Mouse (Mus musculus): ENCODE measurements around the gene Dmrtc1c2. TPM values are rescaled to one million over a fixed set of nuclear protein-coding genes. Genes with fewer than 3 reads are reported as not detected.
"Not testable (repeated sequence)": the region's sequence is repeated elsewhere in the genome, so short reads cannot be mapped to it uniquely, and the experiment has no call there.

Dmrtc1c2 gene
- polyA plus RNA-seq (2015; fragmentation: Nextera tagmentation; extraction: Ambion mirVana): not detected in 2 replicates

- not testable (repeated sequence) for H3K4me3 ChIP-seq (ENCODE audit: low read length); H3K4me2 ChIP-seq (ENCODE audit: low read length); H3K9me3 ChIP-seq (ENCODE audit: control insufficient read depth, low read length); H3K27ac ChIP-seq (ENCODE audit: low read depth, low read length); H3K36me3 ChIP-seq (ENCODE audit: control insufficient read depth, insufficient read depth, low read length); H3K4me1 ChIP-seq (ENCODE audit: control insufficient read depth, insufficient read depth, low read depth, low read length); H3K9ac ChIP-seq (ENCODE audit: low read depth, low read length); ATAC-seq; H3K27me3 ChIP-seq (replicated peaks; ENCODE audit: control insufficient read depth, insufficient read depth, low read length)
- WGBS: 100% methylated on average over 4 of the region's 13 CpGs
Measured at GRCm38 (mm10) chrX:102854516-102854915, at the start of gene Dmrtc1c2. Gene Dmrtc1c2 (minus strand): TSS chrX:102854616.

GRCm38 (mm10) chrX:102867871-102868270 is 13.5 kb upstream of the Dmrtc1c2 start, which contains the start of gene 1700031F05Rik:
Gene 1700031F05Rik (minus strand): TSS chrX:102867971.
- Histone ChIP-seq H3K4me3 (ENCODE audit: low read length) (no peak within 1 kb of the TSS), H3K4me1 (ENCODE audit: control insufficient read depth, insufficient read depth, low read depth, low read length) (no peaks in the 10 kb centered on the region), H3K4me2 (ENCODE audit: low read length) (no peak within 1 kb of the TSS), H3K36me3 (ENCODE audit: control insufficient read depth, insufficient read depth, low read length) (no peaks in the 10 kb centered on the region), H3K9ac (ENCODE audit: low read depth, low read length) (no peak within 1 kb of the TSS), H3K27ac (ENCODE audit: low read depth, low read length) (no peak within 1 kb of the TSS), H3K27me3 (replicated peaks; ENCODE audit: control insufficient read depth, insufficient read depth, low read length) (no peaks in the 10 kb centered on the region), H3K9me3 (ENCODE audit: control insufficient read depth, low read length) (no peaks in the 10 kb centered on the region)
- no peak for ATAC-seq
- 80% methylated on average over 6 of the region's 6 CpGs for WGBS

GRCm38 (mm10) chrX:102812311-102812710 is 42.1 kb downstream of the Dmrtc1c2 start:
- H3K9me3 ChIP-seq (ENCODE audit: control insufficient read depth, low read length): no peaks in the 10 kb centered on the region
- no peak overlapping the region for H3K4me3 ChIP-seq (ENCODE audit: low read length)
- H3K9ac ChIP-seq (ENCODE audit: low read depth, low read length): no peak overlapping the region
- no peaks in the 10 kb centered on the region for H3K27me3 ChIP-seq (replicated peaks; ENCODE audit: control insufficient read depth, insufficient read depth, low read length)
- no peak overlapping the region for H3K4me2 ChIP-seq (ENCODE audit: low read length)
- 66% methylated on average over 4 of the region's 4 CpGs for WGBS
- no peaks in the 10 kb centered on the region for H3K4me1 ChIP-seq (ENCODE audit: control insufficient read depth, insufficient read depth, low read depth, low read length)
- H3K27ac ChIP-seq (ENCODE audit: low read depth, low read length): no peak overlapping the region
- ATAC-seq: no peak
- H3K36me3 ChIP-seq (ENCODE audit: control insufficient read depth, insufficient read depth, low read length): no peaks in the 10 kb centered on the region

DNA sequence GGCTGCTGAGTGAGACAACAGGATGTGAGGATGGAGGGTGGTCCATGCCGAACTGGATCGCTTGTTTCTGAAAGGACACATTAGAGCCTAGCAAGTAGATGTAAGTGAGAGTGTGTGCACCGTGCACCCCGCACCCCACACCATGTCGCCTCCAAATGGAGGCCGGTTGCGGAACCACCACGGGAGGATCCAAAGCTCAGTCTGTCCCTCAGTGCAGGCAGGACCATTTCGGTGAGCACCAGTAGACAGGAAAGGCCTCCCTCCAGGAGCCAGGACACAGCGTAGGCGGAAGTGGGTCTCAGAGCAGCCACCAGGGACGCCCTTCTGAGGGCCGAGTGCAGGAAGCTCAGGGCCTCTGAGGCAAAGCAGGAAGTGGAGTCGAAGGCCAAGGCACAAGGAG is 51.8 kb downstream of the Dmrtc1c2 start, which contains the start of gene Dmrtc1c1:
TSS of gene Dmrtc1c1 (plus strand) at position 301 of the 400 bp plus-strand sequence.
- H3K4me2 ChIP-seq (ENCODE audit: low read length); H3K36me3 ChIP-seq (ENCODE audit: control insufficient read depth, insufficient read depth, low read length); H3K4me3 ChIP-seq (ENCODE audit: low read length); H3K27me3 ChIP-seq (replicated peaks; ENCODE audit: control insufficient read depth, insufficient read depth, low read length); H3K9me3 ChIP-seq (ENCODE audit: control insufficient read depth, low read length); H3K27ac ChIP-seq (ENCODE audit: low read depth, low read length); ATAC-seq; H3K9ac ChIP-seq (ENCODE audit: low read depth, low read length); H3K4me1 ChIP-seq (ENCODE audit: control insufficient read depth, insufficient read depth, low read depth, low read length): not testable (repeated sequence)
- no CpG with 5 or more reads among the region's 14 CpGs for WGBS

Other genes with a start within 250 kb of the Dmrtc1c2 start
- gene Phka1, start 210.4 kb downstream of the Dmrtc1c2 start, polyA plus RNA-seq (2015; fragmentation: Nextera tagmentation; extraction: Ambion mirVana): 8.9 and 9.9 TPM in 2 replicates
- not detected in 2 replicates for gene Gm3880, start 167.6 kb downstream of the Dmrtc1c2 start, polyA plus RNA-seq (2015; fragmentation: Nextera tagmentation; extraction: Ambion mirVana)
- gene Gm9112, start 147.0 kb downstream of the Dmrtc1c2 start, polyA plus RNA-seq (2015; fragmentation: Nextera tagmentation; extraction: Ambion mirVana): not detected in 2 replicates
- gene Dmrtc1b, start 146.8 kb downstream of the Dmrtc1c2 start, polyA plus RNA-seq (2015; fragmentation: Nextera tagmentation; extraction: Ambion mirVana): not detected in 2 replicates
- not detected in 2 replicates for gene Dmrtc1c1, start 51.7 kb downstream of the Dmrtc1c2 start, polyA plus RNA-seq (2015; fragmentation: Nextera tagmentation; extraction: Ambion mirVana)
- not detected in 2 replicates for gene 1700031F05Rik, start 13.4 kb upstream of the Dmrtc1c2 start, polyA plus RNA-seq (2015; fragmentation: Nextera tagmentation; extraction: Ambion mirVana)
- gene Dmrtc1a, start 54.1 kb upstream of the Dmrtc1c2 start, polyA plus RNA-seq (2015; fragmentation: Nextera tagmentation; extraction: Ambion mirVana): 2.0 and 2.1 TPM in 2 replicates
- not detected in 2 replicates for gene 1700011M02Rik, start 54.3 kb upstream of the Dmrtc1c2 start, polyA plus RNA-seq (2015; fragmentation: Nextera tagmentation; extraction: Ambion mirVana)
- not detected in 2 replicates for gene 1700018G05Rik, start 73.8 kb upstream of the Dmrtc1c2 start, polyA plus RNA-seq (2015; fragmentation: Nextera tagmentation; extraction: Ambion mirVana)

Measured in hindbrain, embryonic 16.5 days (tissue).